Mouse (Mus musculus): ENCODE results near the gene S1pr2. TPM values are rescaled to one million over a fixed set of nuclear protein-coding genes. Genes with fewer than 3 reads are reported as not detected.

The S1pr2 gene
- polyA plus RNA-seq, 1 experiment from 2014 or later: 16.9 TPM

GRCm38 (mm10) chr9:20978409-20979095 is 2.0 kb upstream of the S1pr2 start:
- no peak for ATAC-seq (replicated peaks; ENCODE audit: insufficient number of reproducible peaks, insufficient read depth, low FRiP score, low read depth)
- Histone ChIP-seq H3K27ac (peak overlapping the region; percentile 65), H3K9me3 (replicated peaks) (no peaks in the 10 kb centered on the region), H3K9ac (no peak overlapping the region), H3K4me3 (no peak overlapping the region), H3K4me2 (no peak overlapping the region), H3K36me3 (no peaks in the 10 kb centered on the region), H3K4me1 (replicated peaks) (peaks cover 46% of the 10 kb centered on the region), H3K27me3 (no peaks in the 10 kb centered on the region)
- 54% methylated on average over 10 of the region's 10 CpGs for WGBS

GRCm38 (mm10) chr9:20976961-20977689 is 544 bp upstream of the S1pr2 start:
- Histone ChIP-seq H3K9ac (peak overlapping the region; percentile 83; the same call in 1 of the 2 replicates), H3K4me1 (replicated peaks) (peaks cover 54% of the 10 kb centered on the region), H3K4me3 (peak overlapping the region; percentile 71), H3K27ac (peak overlapping the region; percentile 93), H3K27me3 (no peaks in the 10 kb centered on the region), H3K36me3 (no peaks in the 10 kb centered on the region), H3K4me2 (peak overlapping the region; percentile 92), H3K9me3 (replicated peaks) (no peaks in the 10 kb centered on the region)
- no peak for ATAC-seq (replicated peaks; ENCODE audit: insufficient number of reproducible peaks, insufficient read depth, low FRiP score, low read depth)
- WGBS: under 1% methylated on average over 4 of the region's 4 CpGs

- no peaks in the 10 kb centered on the region for H3K36me3 ChIP-seq
- ATAC-seq (replicated peaks; ENCODE audit: insufficient number of reproducible peaks, insufficient read depth, low FRiP score, low read depth): peak; percentile 71
- peak overlapping the region; percentile 92 for H3K4me2 ChIP-seq
- WGBS: under 1% methylated on average over 45 of the region's 45 CpGs
- H3K27ac ChIP-seq: peak overlapping the region; percentile 93
- H3K4me3 ChIP-seq: peak overlapping the region; percentile 71
- no peaks in the 10 kb centered on the region for H3K27me3 ChIP-seq
- peak overlapping the region; percentile 83 for H3K9ac ChIP-seq
- no peaks in the 10 kb centered on the region for H3K9me3 ChIP-seq (replicated peaks)
- H3K4me1 ChIP-seq (replicated peaks): peaks cover 62% of the 10 kb centered on the region
Observed at GRCm38 (mm10) chr9:20975431-20976215, 958 bp downstream of the S1pr2 start.

- WGBS: 49% methylated on average over 6 of the region's 6 CpGs
- peaks cover 5% of the 10 kb centered on the region; the same call in 1 of the 2 replicates for H3K36me3 ChIP-seq
- H3K27me3 ChIP-seq: no peaks in the 10 kb centered on the region
- no peak overlapping the region; the same call in 1 of the 2 replicates for H3K4me3 ChIP-seq
- H3K4me2 ChIP-seq: peak overlapping the region; percentile 92
- 0 out of 2 replicates have a peak overlapping the region, but pooled peaks have one; percentile 15 for H3K9ac ChIP-seq
- H3K9me3 ChIP-seq (replicated peaks): no peaks in the 10 kb centered on the region
- no peak overlapping the region for H3K27ac ChIP-seq
- peaks cover 55% of the 10 kb centered on the region for H3K4me1 ChIP-seq (replicated peaks)
- ATAC-seq (replicated peaks; ENCODE audit: insufficient number of reproducible peaks, insufficient read depth, low FRiP score, low read depth): no peak
Observed at GRCm38 (mm10) chr9:20973682-20974075, 2.9 kb downstream of the S1pr2 start.

GRCm38 (mm10) chr9:20973001-20973681 is 3.4 kb downstream of the S1pr2 start:
- Histone ChIP-seq H3K4me2 (peak overlapping the region; percentile 92), H3K9me3 (replicated peaks) (no peaks in the 10 kb centered on the region), H3K9ac (no peak overlapping the region), H3K4me1 (replicated peaks) (peaks cover 52% of the 10 kb centered on the region), H3K36me3 (peaks cover 11% of the 10 kb centered on the region), H3K27me3 (no peaks in the 10 kb centered on the region), H3K4me3 (peak overlapping the region; percentile 13; the same call in 1 of the 2 replicates), H3K27ac (peak overlapping the region; percentile 71)
- WGBS: 77% methylated on average over 4 of the region's 4 CpGs
- no peak for ATAC-seq (replicated peaks; ENCODE audit: insufficient number of reproducible peaks, insufficient read depth, low FRiP score, low read depth)

- Histone ChIP-seq H3K36me3 (peaks cover 18% of the 10 kb centered on the region), H3K27ac (peak overlapping the region; percentile 71), H3K4me1 (replicated peaks) (peaks cover 52% of the 10 kb centered on the region), H3K4me2 (peak overlapping the region; percentile 92), H3K4me3 (peak overlapping the region; percentile 13; the same call in 1 of the 2 replicates), H3K9me3 (replicated peaks) (no peaks in the 10 kb centered on the region), H3K9ac (peak overlapping the region; percentile 25; the same call in 1 of the 2 replicates), H3K27me3 (no peaks in the 10 kb centered on the region)
- WGBS: 44% methylated on average over 28 of the region's 28 CpGs
- no peak for ATAC-seq (replicated peaks; ENCODE audit: insufficient number of reproducible peaks, insufficient read depth, low FRiP score, low read depth)
Observed at GRCm38 (mm10) chr9:20972141-20972992, 4.2 kb downstream of the S1pr2 start.

- no peaks in the 10 kb centered on the region for H3K9me3 ChIP-seq (replicated peaks)
- no peaks in the 10 kb centered on the region for H3K27me3 ChIP-seq
- peaks cover 25% of the 10 kb centered on the region for H3K36me3 ChIP-seq
- H3K4me2 ChIP-seq: peak overlapping the region; percentile 92; the same call in 1 of the 2 replicates
- 70% methylated on average over 7 of the region's 7 CpGs for WGBS
- peaks cover 46% of the 10 kb centered on the region for H3K4me1 ChIP-seq (replicated peaks)
- peak overlapping the region; percentile 71 for H3K27ac ChIP-seq
- no peak overlapping the region for H3K9ac ChIP-seq
- H3K4me3 ChIP-seq: no peak overlapping the region
- ATAC-seq (replicated peaks; ENCODE audit: insufficient number of reproducible peaks, insufficient read depth, low FRiP score, low read depth): no peak
Observed at GRCm38 (mm10) chr9:20971751-20972140, 4.8 kb downstream of the S1pr2 start.

GRCm38 (mm10) chr9:20966747-20967146 is 9.8 kb downstream of the S1pr2 start:
- H3K4me1 ChIP-seq (replicated peaks): peaks cover 5% of the 10 kb centered on the region; the same call in 1 of the 2 replicates
- H3K4me3 ChIP-seq: no peak overlapping the region
- H3K4me2 ChIP-seq: no peak overlapping the region
- WGBS: 74% methylated on average over 5 of the region's 5 CpGs
- H3K9me3 ChIP-seq (replicated peaks): no peaks in the 10 kb centered on the region
- no peak overlapping the region for H3K9ac ChIP-seq
- no peak overlapping the region for H3K27ac ChIP-seq
- H3K27me3 ChIP-seq: no peaks in the 10 kb centered on the region
- ATAC-seq (replicated peaks; ENCODE audit: insufficient number of reproducible peaks, insufficient read depth, low FRiP score, low read depth): no peak
- H3K36me3 ChIP-seq: peaks cover 38% of the 10 kb centered on the region

- Histone ChIP-seq H3K4me1 (replicated peaks) (0 out of 2 replicates have a peak, but pooled peaks cover under 1% of the 10 kb centered on the region), H3K4me3 (no peak overlapping the region), H3K27me3 (no peaks in the 10 kb centered on the region), H3K9me3 (replicated peaks) (no peaks in the 10 kb centered on the region), H3K4me2 (no peak overlapping the region), H3K9ac (no peak overlapping the region), H3K36me3 (peaks cover 38% of the 10 kb centered on the region), H3K27ac (no peak overlapping the region)
- 79% methylated on average over 3 of the region's 3 CpGs for whole genome bisulfite sequencing
- ATAC-seq (replicated peaks; ENCODE audit: insufficient number of reproducible peaks, insufficient read depth, low FRiP score, low read depth): no peak
Observed at GRCm38 (mm10) chr9:20966008-20966407, 10.6 kb downstream of the S1pr2 start.

GRCm38 (mm10) chr9:20965606-20966005 is 11.0 kb downstream of the S1pr2 start:
- no peak for ATAC-seq (replicated peaks; ENCODE audit: insufficient number of reproducible peaks, insufficient read depth, low FRiP score, low read depth)
- H3K27me3 ChIP-seq: no peaks in the 10 kb centered on the region
- H3K9ac ChIP-seq: no peak overlapping the region
- H3K4me2 ChIP-seq: no peak overlapping the region
- H3K4me3 ChIP-seq: no peak overlapping the region
- H3K9me3 ChIP-seq (replicated peaks): no peaks in the 10 kb centered on the region
- WGBS: 87% methylated on average over 4 of the region's 4 CpGs
- peaks cover 38% of the 10 kb centered on the region for H3K36me3 ChIP-seq
- no peaks in the 10 kb centered on the region for H3K4me1 ChIP-seq (replicated peaks)
- H3K27ac ChIP-seq: no peak overlapping the region

Measured in heart, embryonic 15.5 days (tissue).